Mouse (Mus musculus): ENCODE measurements around the gene Sh3d21.

- TF ChIP-seq POLR2A (IDR thresholded peaks at IDR 0.05; ENCODE audit: insufficient read depth, low read depth, low read length) (peak; percentile 92), CTCF (IDR thresholded peaks at IDR 0.05) (peak; percentile 52)
Measured at GRCm38 (mm10) chr4:126110374-126111152, 52.7 kb downstream of the Sh3d21 start.

Measured in heart, adult 2 months (tissue).